Comparison of ENCODE assay signal across 9 mouse cellular contexts in genomic region chr11:58980381-58980990, GRCm38 (mm10). TPM values are rescaled to one million over a fixed set of nuclear protein-coding genes. Genes with fewer than 3 reads are reported as not detected.
DNase-seq lines count a peak whose midpoint lies in the region; ATAC-seq lines count a peak whose summit lies in the region.
"Had no signal": no experiment of that assay in that cellular context is flagged by ENCODE, and none has a peak within 500 bp of the region (broad histone marks: within the 10 kb centered on the region; RNA-seq: fewer than 3 reads in every experiment).

No protein-coding gene starts in this region.

- intact Hi-C loops in left cerebral cortex, postnatal 14 days (cut with DNase I), result no loop called here

- peaks cover 33% of the 10 kb centered on the region for H3K4me1 ChIP-seq in embryonic facial prominence, embryonic 12.5 days
- peaks cover 48% of the 10 kb centered on the region for H3K4me1 ChIP-seq in embryonic facial prominence, embryonic 10.5 days
- H3K4me1 ChIP-seq in lung, embryonic 16.5 days (replicated peaks; ENCODE audit: control insufficient read depth, insufficient read depth, low read length), result peaks cover 25% of the 10 kb centered on the region
- peaks cover 52% of the 10 kb centered on the region for H3K4me1 ChIP-seq in neural tube, embryonic 13.5 days (replicated peaks)

- H3K9me3 ChIP-seq in embryonic facial prominence, embryonic 12.5 days, result no peaks in the 10 kb centered on the region
- no peaks in the 10 kb centered on the region for H3K9me3 ChIP-seq in embryonic facial prominence, embryonic 10.5 days
- no peaks in the 10 kb centered on the region for H3K9me3 ChIP-seq in lung, embryonic 16.5 days (ENCODE audit: control insufficient read depth, low read length)
- H3K9me3 ChIP-seq in neural tube, embryonic 13.5 days, result no peaks in the 10 kb centered on the region

- no peak for DNase-seq in embryonic facial prominence, embryonic 10.5 days (ENCODE audit: low spot score)
- no peak for DNase-seq in lung, postnatal 14 days
- peak; percentile 63 to 79 for DNase-seq in kidney, adult 8-10 months
- DNase-seq in thymus, postnatal 14 days, result no peak
- no peak for DNase-seq in left cerebral cortex, postnatal 14 days (ENCODE audit: low spot score in 2 of 2)

- H3K27me3 ChIP-seq in embryonic facial prominence, embryonic 12.5 days, result no peaks in the 10 kb centered on the region
- no peaks in the 10 kb centered on the region for H3K27me3 ChIP-seq in embryonic facial prominence, embryonic 10.5 days (replicated peaks; ENCODE audit: low read depth, poor library complexity, severe bottlenecking)
- no peaks in the 10 kb centered on the region for H3K27me3 ChIP-seq in lung, embryonic 16.5 days (ENCODE audit: control insufficient read depth, insufficient read depth, low read depth, low read length)
- no peaks in the 10 kb centered on the region for H3K27me3 ChIP-seq in neural tube, embryonic 13.5 days

- ATAC-seq in embryonic facial prominence, embryonic 12.5 days (ENCODE audit: insufficient number of reproducible peaks, insufficient read depth, low FRiP score, low TSS enrichment), result no peak
- no peak for ATAC-seq in lung, embryonic 16.5 days (ENCODE audit: low read depth)
- no peak for ATAC-seq in neural tube, embryonic 13.5 days (ENCODE audit: low read depth)
- ATAC-seq: CD4-positive, CD25-positive, alpha-beta regulatory T cell, adult 4 months had no signal

- no peak overlapping the region for H3K4me3 ChIP-seq in embryonic facial prominence, embryonic 12.5 days
- no peak overlapping the region for H3K4me3 ChIP-seq in embryonic facial prominence, embryonic 10.5 days
- H3K4me3 ChIP-seq in lung, embryonic 16.5 days (ENCODE audit: low read length), result no peak overlapping the region
- 0 out of 2 replicates have a peak overlapping the region, but pooled peaks have one; percentile 99 for H3K4me3 ChIP-seq in neural tube, embryonic 13.5 days

- H3K4me2 ChIP-seq in embryonic facial prominence, embryonic 12.5 days (replicated peaks), result peak overlapping the region; percentile 98; the same call in 1 of the 2 replicates
- peak overlapping the region; percentile 22; the same call in 1 of the 2 replicates for H3K4me2 ChIP-seq in lung, embryonic 16.5 days (ENCODE audit: low read depth, low read length)
- 0 out of 2 replicates have a peak overlapping the region, but pooled peaks have one; percentile 100 for H3K4me2 ChIP-seq in neural tube, embryonic 13.5 days

- peaks cover 35% of the 10 kb centered on the region for H3K36me3 ChIP-seq in embryonic facial prominence, embryonic 12.5 days
- H3K36me3 ChIP-seq in embryonic facial prominence, embryonic 10.5 days (replicated peaks), result peaks cover 50% of the 10 kb centered on the region
- peaks cover 16% of the 10 kb centered on the region for H3K36me3 ChIP-seq in lung, embryonic 16.5 days (ENCODE audit: control insufficient read depth, insufficient read depth, low read length)
- H3K36me3 ChIP-seq in neural tube, embryonic 13.5 days, result peaks cover 38% of the 10 kb centered on the region

- H3K27ac ChIP-seq in embryonic facial prominence, embryonic 12.5 days, result no peak overlapping the region
- no peak overlapping the region for H3K27ac ChIP-seq in embryonic facial prominence, embryonic 10.5 days (replicated peaks)
- H3K27ac ChIP-seq in lung, embryonic 16.5 days (ENCODE audit: low read length), result no peak overlapping the region
- no peak overlapping the region for H3K27ac ChIP-seq in neural tube, embryonic 13.5 days (replicated peaks)

- 58% methylated on average over 5 of the region's 5 CpGs for WGBS in embryonic facial prominence, embryonic 12.5 days
- 69% methylated on average over 5 of the region's 5 CpGs for WGBS in embryonic facial prominence, embryonic 10.5 days
- 45% methylated on average over 5 of the region's 5 CpGs for WGBS in lung, embryonic 16.5 days
- 70% methylated on average over 5 of the region's 5 CpGs for whole genome bisulfite sequencing in neural tube, embryonic 13.5 days

- H3K9ac ChIP-seq in embryonic facial prominence, embryonic 12.5 days, result 0 out of 2 replicates have a peak overlapping the region, but pooled peaks have one; percentile 89
- no peak overlapping the region for H3K9ac ChIP-seq in lung, embryonic 16.5 days (ENCODE audit: low read length)
- no peak overlapping the region for H3K9ac ChIP-seq in neural tube, embryonic 13.5 days

RNA-seq across cellular contexts. Expression of gene Trim11, which starts 2.6 kb away (rescaled TPM):
- polyA plus RNA-seq in embryonic facial prominence, embryonic 12.5 days (2016; fragmentation: Nextera tagmentation; extraction: Ambion mirVana), result 22.7 and 23.3 TPM in 2 replicates
- polyA plus RNA-seq in embryonic facial prominence, embryonic 10.5 days (2016; fragmentation: Nextera tagmentation; extraction: Ambion mirVana), result 19.0 and 19.1 TPM in 2 replicates
- 21.9 and 23.2 TPM in 2 replicates for polyA plus RNA-seq in lung, embryonic 16.5 days (2015; fragmentation: Nextera tagmentation; extraction: Ambion mirVana)
- polyA plus RNA-seq in neural tube, embryonic 13.5 days (2015; fragmentation: Nextera tagmentation; extraction: Ambion mirVana), result 19.7 and 20.2 TPM in 2 replicates
- 10 to 100 TPM; 21.8 to 22.0 TPM for total RNA-seq in left cerebral cortex, postnatal 14 days (2021)

RNA-seq across cellular contexts. Expression of gene Hist3h2a, which starts 26.0 kb away (rescaled TPM):
- polyA plus RNA-seq in embryonic facial prominence, embryonic 12.5 days (2016; fragmentation: Nextera tagmentation; extraction: Ambion mirVana), result 36.3 and 40.0 TPM in 2 replicates
- polyA plus RNA-seq in embryonic facial prominence, embryonic 10.5 days (2016; fragmentation: Nextera tagmentation; extraction: Ambion mirVana), result 17.8 and 19.0 TPM in 2 replicates
- polyA plus RNA-seq in lung, embryonic 16.5 days (2015; fragmentation: Nextera tagmentation; extraction: Ambion mirVana), result 21.8 and 23.3 TPM in 2 replicates
- polyA plus RNA-seq in neural tube, embryonic 13.5 days (2015; fragmentation: Nextera tagmentation; extraction: Ambion mirVana), result 124 and 126 TPM in 2 replicates
- total RNA-seq in left cerebral cortex, postnatal 14 days (2021), result 10 to 100 TPM; 57.2 to 62.3 TPM

RNA-seq across cellular contexts. Expression of gene Trim17, which starts 26.0 kb away (rescaled TPM):
- 0.51 and 0.55 TPM in 2 replicates for polyA plus RNA-seq in embryonic facial prominence, embryonic 12.5 days (2016; fragmentation: Nextera tagmentation; extraction: Ambion mirVana)
- polyA plus RNA-seq in embryonic facial prominence, embryonic 10.5 days (2016; fragmentation: Nextera tagmentation; extraction: Ambion mirVana), result 0.19 and 0.40 TPM in 2 replicates
- 0.41 and 0.65 TPM in 2 replicates for polyA plus RNA-seq in lung, embryonic 16.5 days (2015; fragmentation: Nextera tagmentation; extraction: Ambion mirVana)
- 0.90 and 1.3 TPM in 2 replicates for polyA plus RNA-seq in neural tube, embryonic 13.5 days (2015; fragmentation: Nextera tagmentation; extraction: Ambion mirVana)
- total RNA-seq in left cerebral cortex, postnatal 14 days (2021), result 1 to 10 TPM; 3.9 to 4.3 TPM

RNA-seq across cellular contexts. Expression of gene Hist3h2ba, which starts 31.8 kb away (rescaled TPM):
- polyA plus RNA-seq in embryonic facial prominence, embryonic 12.5 days (2016; fragmentation: Nextera tagmentation; extraction: Ambion mirVana), result 52.7 and 70.4 TPM in 2 replicates
- 23.0 and 25.0 TPM in 2 replicates for polyA plus RNA-seq in embryonic facial prominence, embryonic 10.5 days (2016; fragmentation: Nextera tagmentation; extraction: Ambion mirVana)
- polyA plus RNA-seq in lung, embryonic 16.5 days (2015; fragmentation: Nextera tagmentation; extraction: Ambion mirVana), result 24.0 and 28.3 TPM in 2 replicates
- 278 and 296 TPM in 2 replicates for polyA plus RNA-seq in neural tube, embryonic 13.5 days (2015; fragmentation: Nextera tagmentation; extraction: Ambion mirVana)
- 100 to 1,000 TPM; 119 to 135 TPM for total RNA-seq in left cerebral cortex, postnatal 14 days (2021)

RNA-seq across cellular contexts. Expression of gene Rnf187, which starts 41.8 kb away (rescaled TPM):
- 366 and 374 TPM in 2 replicates for polyA plus RNA-seq in embryonic facial prominence, embryonic 12.5 days (2016; fragmentation: Nextera tagmentation; extraction: Ambion mirVana)
- 255 and 258 TPM in 2 replicates for polyA plus RNA-seq in embryonic facial prominence, embryonic 10.5 days (2016; fragmentation: Nextera tagmentation; extraction: Ambion mirVana)
- polyA plus RNA-seq in lung, embryonic 16.5 days (2015; fragmentation: Nextera tagmentation; extraction: Ambion mirVana), result 150 and 161 TPM in 2 replicates
- polyA plus RNA-seq in neural tube, embryonic 13.5 days (2015; fragmentation: Nextera tagmentation; extraction: Ambion mirVana), result 576 and 601 TPM in 2 replicates
- total RNA-seq in left cerebral cortex, postnatal 14 days (2021), result 100 to 1,000 TPM; 493 to 512 TPM

Comparison
In these comparisons a context has a peak if more than half of its experiments do, and no peak if none do; other contexts are left out.
1. H3K4me2 ChIP-seq: peak in every context shown above with its lines; median percentile 100 in neural tube, embryonic 13.5 days; 98 in embryonic facial prominence, embryonic 12.5 days; 22 in lung, embryonic 16.5 days.
2. DNase-seq: peak in kidney, adult 8-10 months (2 of 2); none in embryonic facial prominence, embryonic 10.5 days (single experiment), lung, postnatal 14 days (single experiment), thymus, postnatal 14 days (single experiment) and left cerebral cortex, postnatal 14 days (0 of 2).